In the genomic region with DNA sequence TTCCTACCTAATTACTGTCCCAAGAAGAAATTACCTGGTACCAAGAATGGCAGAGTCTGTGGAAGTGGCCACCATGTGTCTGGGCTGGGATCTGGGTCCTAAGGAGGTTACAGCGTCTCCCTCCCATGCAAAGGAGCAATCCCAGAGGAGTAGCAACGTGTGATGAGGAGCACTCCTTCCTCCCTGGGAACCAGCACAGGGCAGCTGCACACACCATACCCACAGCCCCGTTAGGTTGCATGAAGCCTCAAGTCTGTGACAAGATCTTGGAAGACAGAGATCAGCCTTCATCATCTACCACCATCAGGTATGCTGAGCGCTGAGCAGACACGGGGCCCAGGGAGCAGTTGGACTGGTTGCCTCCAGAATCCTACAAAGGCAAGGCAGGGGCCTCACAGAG, we compare ENCODE assay signal across 23 mouse cellular contexts.
DNase-seq lines count a peak whose midpoint lies in the region; ATAC-seq lines count a peak whose summit lies in the region.
"Had no signal": no experiment of that assay in that cellular context is flagged by ENCODE, and none has a peak within 500 bp of the region (broad histone marks: within the 10 kb centered on the region; RNA-seq: fewer than 3 reads in every experiment).

No protein-coding gene starts in this region.

- H3K4me3 ChIP-seq in forebrain, embryonic 10.5 days = no peak overlapping the region
- H3K4me3 ChIP-seq in forebrain, embryonic 12.5 days (replicated peaks) = no peak overlapping the region
- peak overlapping the region; percentile 2 for H3K4me3 ChIP-seq in megakaryocyte, embryonic 14.5 days (replicated peaks)
- H3K4me3 ChIP-seq in limb, embryonic 11.5 days (ENCODE audit: low read depth, low read length) = no peak overlapping the region
- H3K4me3 ChIP-seq: embryonic facial prominence, embryonic 12.5 days; embryonic facial prominence, embryonic 15.5 days; forebrain, embryonic 13.5 days; heart, adult 2 months; heart, embryonic 15.5 days had no signal

- no peak overlapping the region for H3K9ac ChIP-seq in forebrain, embryonic 12.5 days
- no peak overlapping the region for H3K9ac ChIP-seq in limb, embryonic 11.5 days (ENCODE audit: low read length)
- H3K9ac ChIP-seq: embryonic facial prominence, embryonic 12.5 days; embryonic facial prominence, embryonic 15.5 days; forebrain, embryonic 13.5 days; heart, embryonic 15.5 days; hindbrain, embryonic 14.5 days had no signal

- no peaks in the 10 kb centered on the region for H3K36me3 ChIP-seq in forebrain, embryonic 10.5 days (replicated peaks)
- no peaks in the 10 kb centered on the region for H3K36me3 ChIP-seq in forebrain, embryonic 12.5 days (replicated peaks)
- H3K36me3 ChIP-seq in megakaryocyte, embryonic 14.5 days (replicated peaks; ENCODE audit: low read length) = no peaks in the 10 kb centered on the region
- no peaks in the 10 kb centered on the region for H3K36me3 ChIP-seq in limb, embryonic 11.5 days (ENCODE audit: control insufficient read depth, insufficient read depth, low read length)
- H3K36me3 ChIP-seq: embryonic facial prominence, embryonic 12.5 days; embryonic facial prominence, embryonic 15.5 days; heart, embryonic 15.5 days had no signal

- peaks cover 16% of the 10 kb centered on the region for H3K27me3 ChIP-seq in forebrain, embryonic 10.5 days (ENCODE audit: poor library complexity, severe bottlenecking)
- H3K27me3 ChIP-seq in forebrain, embryonic 12.5 days = no peaks in the 10 kb centered on the region
- peaks cover 23% of the 10 kb centered on the region for H3K27me3 ChIP-seq in megakaryocyte, embryonic 14.5 days (replicated peaks)
- no peaks in the 10 kb centered on the region for H3K27me3 ChIP-seq in limb, embryonic 11.5 days (ENCODE audit: control insufficient read depth, insufficient read depth, low read length)
- H3K27me3 ChIP-seq: embryonic facial prominence, embryonic 12.5 days; embryonic facial prominence, embryonic 15.5 days; forebrain, embryonic 13.5 days; heart, embryonic 15.5 days had no signal

- no peak for ATAC-seq in forebrain, embryonic 12.5 days (ENCODE audit: low FRiP score)
- no peak for ATAC-seq in megakaryocyte, adult 5-6 weeks (ENCODE audit: poor library complexity, severe bottlenecking)
- no peak for ATAC-seq in limb, embryonic 11.5 days (ENCODE audit: insufficient number of reproducible peaks, low FRiP score, low TSS enrichment, low read depth)
- ATAC-seq: activated CD4-positive, CD25-positive, alpha-beta regulatory T cell, adult 4 months; forebrain, embryonic 13.5 days; forebrain, embryonic 16.5 days had no signal

- H3K27ac ChIP-seq in forebrain, embryonic 10.5 days = 0 out of 2 replicates have a peak overlapping the region, but pooled peaks have one; percentile 17
- no peak overlapping the region for H3K27ac ChIP-seq in forebrain, embryonic 12.5 days
- H3K27ac ChIP-seq in limb, embryonic 11.5 days (replicated peaks; ENCODE audit: low read depth, low read length) = peak overlapping the region; percentile 14; the same call in 1 of the 2 replicates
- H3K27ac ChIP-seq: embryonic facial prominence, embryonic 15.5 days; forebrain, embryonic 13.5 days; heart, adult 2 months; heart, embryonic 15.5 days; hindbrain, embryonic 14.5 days had no signal

- H3K4me2 ChIP-seq in forebrain, embryonic 12.5 days = no peak overlapping the region
- no peak overlapping the region for H3K4me2 ChIP-seq in limb, embryonic 11.5 days (ENCODE audit: low read depth, severe bottlenecking)
- H3K4me2 ChIP-seq: embryonic facial prominence, embryonic 12.5 days; embryonic facial prominence, embryonic 15.5 days; forebrain, embryonic 13.5 days; heart, embryonic 11.5 days; heart, embryonic 15.5 days; hindbrain, embryonic 14.5 days had no signal

- 88% methylated on average over 5 of the region's 5 CpGs for WGBS in forebrain, embryonic 10.5 days
- WGBS in forebrain, embryonic 12.5 days = 92% methylated on average over 5 of the region's 5 CpGs
- WGBS in limb, embryonic 11.5 days = 94% methylated on average over 5 of the region's 5 CpGs

- no peaks in the 10 kb centered on the region for H3K9me3 ChIP-seq in forebrain, embryonic 10.5 days
- no peaks in the 10 kb centered on the region for H3K9me3 ChIP-seq in forebrain, embryonic 12.5 days
- H3K9me3 ChIP-seq in megakaryocyte, embryonic 14.5 days = no peaks in the 10 kb centered on the region
- H3K9me3 ChIP-seq in limb, embryonic 11.5 days (ENCODE audit: control insufficient read depth, low read length) = no peaks in the 10 kb centered on the region
- H3K9me3 ChIP-seq: embryonic facial prominence, embryonic 12.5 days; embryonic facial prominence, embryonic 15.5 days; forebrain, embryonic 13.5 days; heart, embryonic 15.5 days had no signal

- DNase-seq in forebrain, embryonic 10.5 days (ENCODE audit: extremely low spot score, low spot score) = no peak
- DNase-seq in limb, embryonic 11.5 days (ENCODE audit: low spot score) = no peak
- DNase-seq in lung, adult 18-20 months = no peak
- DNase-seq: adrenal gland, adult 8-10 months; adrenal gland, postnatal 36 days; cerebellum, adult 18-20 months; cerebellum, adult 9-10 months; cerebellum, postnatal 14 days; gastrocnemius, postnatal 10 days; gastrocnemius, postnatal 36 days; heart, adult 2 months; heart, postnatal 36 days had no signal

- H3K4me1 ChIP-seq in forebrain, embryonic 10.5 days = peaks cover 40% of the 10 kb centered on the region
- peaks cover 19% of the 10 kb centered on the region for H3K4me1 ChIP-seq in forebrain, embryonic 12.5 days
- peaks cover 7% of the 10 kb centered on the region; the same call in 1 of the 2 replicates for H3K4me1 ChIP-seq in megakaryocyte, embryonic 14.5 days
- H3K4me1 ChIP-seq in limb, embryonic 11.5 days (ENCODE audit: control insufficient read depth, insufficient read depth, low read length) = peaks cover 20% of the 10 kb centered on the region
